Mouse (Mus musculus) cerebellum, adult 2 months (tissue): Measurements from ENCODE around the gene Tmem186.

Source experiments
- CTCF ChIP-seq: fragments of 200-500 bp; IDR thresholded peaks from 2 replicates; pipeline ENCODE4 v1.5.1; 2011; ENCODE audit warnings: low read depth, mild to moderate bottlenecking, control low read depth, low read length, moderate library complexity, borderline replicate concordance; ENCODE audit not compliant: insufficient read depth
- POLR2A ChIP-seq: fragments of 200-500 bp; IDR thresholded peaks from 2 replicates; pipeline ENCODE4 v1.6.1; 2011; ENCODE audit warnings: low read length, control low read depth, borderline replicate concordance; ENCODE audit not compliant: insufficient read depth

- TF ChIP-seq CTCF (no peak), POLR2A (no peak)
Observed at GRCm38 (mm10) chr16:8639466-8640191, 2.1 kb upstream of the Tmem186 start.
